Mouse (Mus musculus) embryonic facial prominence, embryonic 14.5 days (tissue): ENCODE data around the gene Atf3. TPM values are rescaled to one million over a fixed set of nuclear protein-coding genes. Genes with fewer than 3 reads are reported as not detected.
A peak's percentile ranks its signal among the peaks of the same experiment; 100 is the strongest.
"Not testable (repeated sequence)": the region's sequence is repeated elsewhere in the genome, so short reads cannot be mapped to it uniquely, and the experiment has no call there.

Experiments
- ATAC-seq: fragments of 200-750 bp; cut with Nextera tagmentation; 2 replicates; pipeline ENCODE4 v1.8.0; 2017; ENCODE audit warnings: low read depth, moderate number of reproducible peaks, moderate TSS enrichment
- DNase-seq: peaks from one replicate; pipeline ENCODE4 v3.0.0-alpha.2; 2015; ENCODE audit warnings: low spot score
- H3K27ac ChIP-seq: fragments of 300-500 bp; sonication (generic); replicated peaks from 2 replicates; pipeline ENCODE4 v1.5.1; 2014; ENCODE audit warnings: low read depth, mild to moderate bottlenecking, low read length, moderate library complexity
- H3K27me3 ChIP-seq: fragments of 300-500 bp; sonication (generic); replicated peaks from 2 replicates; pipeline ENCODE4 v1.6.1; 2014; ENCODE audit warnings: low read length; ENCODE audit not compliant: control insufficient read depth, insufficient read depth
- H3K36me3 ChIP-seq: fragments of 300-500 bp; sonication (generic); 2 replicates; pipeline ENCODE4 v1.6.1; 2014; ENCODE audit warnings: low read length, mixed read lengths; ENCODE audit not compliant: control insufficient read depth, insufficient read depth
- H3K4me1 ChIP-seq: fragments of 300-500 bp; sonication (generic); 2 replicates; pipeline ENCODE4 v1.6.1; 2014; ENCODE audit warnings: antibody characterized with exemption, low read length; ENCODE audit not compliant: control insufficient read depth, insufficient read depth
- H3K4me2 ChIP-seq: fragments of 300-500 bp; sonication (generic); 2 replicates; pipeline ENCODE4 v1.6.1; 2014; ENCODE audit warnings: low read depth, mild to moderate bottlenecking, low read length, moderate library complexity, mixed read lengths
- H3K4me3 ChIP-seq: fragments of 300-500 bp; sonication (generic); 2 replicates; pipeline ENCODE4 v1.5.1; 2014; ENCODE audit warnings: low read depth, mild to moderate bottlenecking, low read length
- H3K9ac ChIP-seq: fragments of 300-500 bp; sonication (generic); 2 replicates; pipeline ENCODE4 v1.6.1; 2014; ENCODE audit warnings: low read depth, mild to moderate bottlenecking, low read length, moderate library complexity, mixed read lengths
- H3K9me3 ChIP-seq: fragments of 300-500 bp; sonication (generic); 2 replicates; pipeline ENCODE4 v1.6.1; 2016; ENCODE audit warnings: low read length; ENCODE audit not compliant: control insufficient read depth
- WGBS: fragments of 180-500 bp; shearing (Covaris S2); extraction: QIAGEN DNeasy Blood & Tissue Kit; methylation state at CpG from one replicate; pipeline ENCODE4 v1.1.7; 2014; 5-methylcytosine and 5-hydroxymethylcytosine counted together
- polyA plus RNA-seq: library from polyadenylated mRNA; unstranded; fragments of >200 nt; fragmentation: Nextera tagmentation; extraction: Ambion mirVana; gene quantifications from 2 replicates; pipeline ENCODE4 v1.2.1, GENCODE M21; 2014

The Atf3 gene
- polyA plus RNA-seq, 1 experiment from 2014 or later = 4.3 TPM

- H3K4me3 ChIP-seq = no peak overlapping the region
- DNase-seq (no peak), ATAC-seq (no peak)
- H3K9me3 ChIP-seq = no peaks in the 10 kb centered on the region
- no peak overlapping the region for H3K4me2 ChIP-seq
- no peak overlapping the region for H3K9ac ChIP-seq
- no peaks in the 10 kb centered on the region for H3K27me3 ChIP-seq
- 79% methylated on average over 2 of the region's 2 CpGs for WGBS
- no peaks in the 10 kb centered on the region for H3K36me3 ChIP-seq
- no peaks in the 10 kb centered on the region for H3K4me1 ChIP-seq
- H3K27ac ChIP-seq = no peak overlapping the region
These were observed 47.4 kb downstream of the Atf3 start for GRCm38 (mm10) chr1:191170444-191170843.

- H3K4me2 ChIP-seq = no peak overlapping the region
- no peaks in the 10 kb centered on the region for H3K9me3 ChIP-seq
- H3K4me3 ChIP-seq = no peak overlapping the region
These were observed 51.6 kb downstream of the Atf3 start for GRCm38 (mm10) chr1:191166189-191166588.

GRCm38 (mm10) chr1:191164717-191165116 is 53.1 kb downstream of the Atf3 start, which contains the start of gene Fam71a:
Gene Fam71a (minus strand): TSS chr1:191164817.
- H3K4me1 ChIP-seq = no peaks in the 10 kb centered on the region

More at GRCm38 (mm10) chr1:191166189-191166588, 51.6 kb downstream of the Atf3 start:
- WGBS = 64% methylated on average over 4 of the region's 4 CpGs
- Histone ChIP-seq H3K4me1 (no peaks in the 10 kb centered on the region), H3K27ac (no peak overlapping the region), H3K27me3 (no peaks in the 10 kb centered on the region), H3K36me3 (no peaks in the 10 kb centered on the region), H3K9ac (no peak overlapping the region)
- ATAC-seq (no peak), DNase-seq (no peak)

GRCm38 (mm10) chr1:191154314-191154713 is 63.5 kb downstream of the Atf3 start:
- Histone ChIP-seq H3K4me3 (no peak overlapping the region), H3K27me3 (no peaks in the 10 kb centered on the region), H3K9me3 (peaks cover 15% of the 10 kb centered on the region), H3K4me2 (no peak overlapping the region), H3K36me3 (no peaks in the 10 kb centered on the region), H3K4me1 (no peaks in the 10 kb centered on the region), H3K27ac (no peak overlapping the region), H3K9ac (no peak overlapping the region)
- DNase-seq (no peak), ATAC-seq (no peak)
- WGBS = 31% methylated on average over 3 of the region's 3 CpGs

More at GRCm38 (mm10) chr1:191164717-191165116, 53.1 kb downstream of the Atf3 start, which contains the start of gene Fam71a:
- no peak for ATAC-seq
- Histone ChIP-seq H3K4me2 (no peak within 1 kb of the TSS), H3K9me3 (no peaks in the 10 kb centered on the region), H3K27me3 (no peaks in the 10 kb centered on the region), H3K27ac (no peak within 1 kb of the TSS), H3K36me3 (no peaks in the 10 kb centered on the region), H3K4me3 (no peak within 1 kb of the TSS), H3K9ac (no peak within 1 kb of the TSS)
- no peak for DNase-seq
- 68% methylated on average over 3 of the region's 3 CpGs for WGBS

- Histone ChIP-seq H3K27me3 (no peaks in the 10 kb centered on the region), H3K4me2 (no peak overlapping the region), H3K36me3 (no peaks in the 10 kb centered on the region), H3K4me3 (no peak overlapping the region), H3K27ac (no peak overlapping the region), H3K9ac (no peak overlapping the region), H3K9me3 (peaks cover 15% of the 10 kb centered on the region), H3K4me1 (no peaks in the 10 kb centered on the region)
- 19% methylated on average over 4 of the region's 4 CpGs for WGBS
- ATAC-seq (no peak), DNase-seq (peak; percentile 26)
These were observed 64.8 kb downstream of the Atf3 start for GRCm38 (mm10) chr1:191153052-191153451.

- DNase-seq (no peak), ATAC-seq (no peak)
- Histone ChIP-seq H3K27ac (no peak overlapping the region), H3K27me3 (no peaks in the 10 kb centered on the region), H3K9ac (no peak overlapping the region), H3K4me2 (no peak overlapping the region), H3K9me3 (0 out of 2 replicates have a peak, but pooled peaks cover under 1% of the 10 kb centered on the region), H3K36me3 (no peaks in the 10 kb centered on the region), H3K4me1 (no peaks in the 10 kb centered on the region), H3K4me3 (no peak overlapping the region)
- 73% methylated on average over 8 of the region's 8 CpGs for WGBS
These were observed 66.8 kb downstream of the Atf3 start for GRCm38 (mm10) chr1:191150924-191151605.

GRCm38 (mm10) chr1:191149489-191149888 is 68.3 kb downstream of the Atf3 start:
- not testable (repeated sequence) for H3K27ac ChIP-seq, H3K4me1 ChIP-seq, H3K27me3 ChIP-seq, H3K36me3 ChIP-seq, DNase-seq, H3K9ac ChIP-seq, ATAC-seq, H3K4me3 ChIP-seq, H3K4me2 ChIP-seq, H3K9me3 ChIP-seq
- 88% methylated on average over 5 of the region's 5 CpGs for WGBS

GRCm38 (mm10) chr1:191140983-191141382 is 76.9 kb downstream of the Atf3 start:
- 87% methylated on average over 8 of the region's 8 CpGs for WGBS
- Histone ChIP-seq H3K36me3 (no peaks in the 10 kb centered on the region), H3K4me2 (no peak overlapping the region), H3K9me3 (no peaks in the 10 kb centered on the region), H3K27me3 (no peaks in the 10 kb centered on the region), H3K4me1 (no peaks in the 10 kb centered on the region), H3K27ac (no peak overlapping the region), H3K9ac (no peak overlapping the region), H3K4me3 (no peak overlapping the region)
- ATAC-seq (no peak), DNase-seq (no peak)
